Mouse (Mus musculus) erythroblast, adult 5-6 weeks (primary cell): ENCODE results near the gene Afmid. TPM values are rescaled to one million over a fixed set of nuclear protein-coding genes. Genes with fewer than 3 reads are reported as not detected.
"Not testable (repeated sequence)": the region's sequence is repeated elsewhere in the genome, so short reads cannot be mapped to it uniquely, and the experiment has no call there.

ENCODE experiments used
- ATAC-seq: replicated peaks from 2 replicates; pipeline ENCODE4 v1.8.0; 2016; ENCODE audit warnings: moderate number of reproducible peaks, mild to moderate bottlenecking, moderate TSS enrichment, inconsistent platforms; ENCODE audit not compliant: poor library complexity, low FRiP score, severe bottlenecking
- total RNA-seq, 2 experiments: library from RNA; stranded (forward) in 1 of 2; stranded (reverse) in 1 of 2; fragments of 150-400 nt in 1 of 2; fragments of 200-764, 138-1000 nt in 1 of 2; gene quantifications; 2 replicates each; pipeline versions ENCODE4 v1.2.3 to v1.2.4; 2015 to 2017; ENCODE audit warnings: low replicate concordance in 2 of 2

Afmid gene
- total RNA-seq, 2 experiments from 2014 or later, result 47.3 to 67.8 TPM

- ATAC-seq, result no peak
These were observed 2.9 kb upstream of the Afmid start for GRCm38 (mm10) chr11:117822728-117823241.

- ATAC-seq, result no peak
These were observed 2.3 kb upstream of the Afmid start for GRCm38 (mm10) chr11:117823411-117823810.

- ATAC-seq, result peak; percentile 41
These were observed 1.4 kb upstream of the Afmid start for GRCm38 (mm10) chr11:117824060-117824969.

- no peak for ATAC-seq
These were observed 440 bp downstream of the Afmid start for GRCm38 (mm10) chr11:117826164-117826563.

- no peak for ATAC-seq
These were observed 1.2 kb downstream of the Afmid start for GRCm38 (mm10) chr11:117826916-117827315.

GRCm38 (mm10) chr11:117827386-117827785 is 1.7 kb downstream of the Afmid start:
- no peak for ATAC-seq

- 0 out of 2 replicates have a peak, but pooled peaks have one; percentile 12 for ATAC-seq
These were observed 2.6 kb downstream of the Afmid start for GRCm38 (mm10) chr11:117828149-117828887.

- ATAC-seq, result peak; percentile 16
These were observed 3.3 kb downstream of the Afmid start for GRCm38 (mm10) chr11:117828888-117829604.

- no peak for ATAC-seq
These were observed 4.0 kb downstream of the Afmid start for GRCm38 (mm10) chr11:117829671-117830215.

GRCm38 (mm10) chr11:117830401-117830800 is 4.7 kb downstream of the Afmid start:
- peak; percentile 40 for ATAC-seq

GRCm38 (mm10) chr11:117832086-117832969 is 6.6 kb downstream of the Afmid start:
- ATAC-seq, result peak; percentile 61

- not testable (repeated sequence) for ATAC-seq
These were observed 7.8 kb downstream of the Afmid start for GRCm38 (mm10) chr11:117833509-117833908.

- no peak for ATAC-seq
These were observed 8.4 kb downstream of the Afmid start for GRCm38 (mm10) chr11:117834086-117834485.

GRCm38 (mm10) chr11:117836306-117836705 is 10.6 kb downstream of the Afmid start:
- ATAC-seq, result peak; percentile 43

- peak; percentile 84 for ATAC-seq
These were observed 12.8 kb downstream of the Afmid start for GRCm38 (mm10) chr11:117838572-117838971.

GRCm38 (mm10) chr11:117839021-117839420 is 13.3 kb downstream of the Afmid start:
- peak; percentile 18 for ATAC-seq

GRCm38 (mm10) chr11:117840910-117841309 is 15.2 kb downstream of the Afmid start:
- ATAC-seq, result no peak

- no peak for ATAC-seq
These were observed 17.7 kb downstream of the Afmid start for GRCm38 (mm10) chr11:117843434-117843833.

GRCm38 (mm10) chr11:117844997-117845396 is 19.3 kb downstream of the Afmid start:
- ATAC-seq, result no peak
